Mouse (Mus musculus): Measurements from ENCODE around the gene Asna1. TPM values are rescaled to one million over a fixed set of nuclear protein-coding genes. Genes with fewer than 3 reads are reported as not detected.

Asna1 gene
- total RNA-seq, 2 experiments from 2014 or later: 106 to 107 TPM

GRCm38 (mm10) chr8:84990349-84990748 is 34.7 kb downstream of the Asna1 start, which contains the start of gene Hook2:
TSS of gene Hook2 (plus strand) at chr8:84990603.
- peak; percentile 98 for DNase-seq
- intact Hi-C loops (cut with DNase I): no loop called here

GRCm38 (mm10) chr8:84989810-84990209 is 35.3 kb downstream of the Asna1 start:
- peak; percentile 92 for DNase-seq
- intact Hi-C loops (cut with DNase I): no loop called here

- DNase-seq: peak; percentile 30
- intact Hi-C loops (cut with DNase I): no loop called here
Measured at GRCm38 (mm10) chr8:84989311-84989731, 35.8 kb downstream of the Asna1 start.

GRCm38 (mm10) chr8:84987903-84988302 is 37.2 kb downstream of the Asna1 start:
- intact Hi-C loops (cut with DNase I): no loop called here
- DNase-seq: no peak

GRCm38 (mm10) chr8:84987388-84987787 is 37.7 kb downstream of the Asna1 start:
- DNase-seq: no peak
- intact Hi-C loops (cut with DNase I): no loop called here

- DNase-seq: no peak
- intact Hi-C loops (cut with DNase I): no loop called here
Measured at GRCm38 (mm10) chr8:84986379-84986945, 38.6 kb downstream of the Asna1 start.

- intact Hi-C loops (cut with DNase I): no loop called here
- DNase-seq: peak; percentile 87
Measured at GRCm38 (mm10) chr8:84985684-84986378, 39.2 kb downstream of the Asna1 start.

GRCm38 (mm10) chr8:84985049-84985683 is 39.9 kb downstream of the Asna1 start:
- no peak for DNase-seq
- intact Hi-C loops (cut with DNase I): no loop called here

GRCm38 (mm10) chr8:84984294-84985048 is 40.6 kb downstream of the Asna1 start:
- intact Hi-C loops (cut with DNase I): no loop called here
- DNase-seq: no peak

GRCm38 (mm10) chr8:84982499-84983011 is 42.5 kb downstream of the Asna1 start:
- intact Hi-C loops (cut with DNase I): no loop called here
- DNase-seq: no peak

GRCm38 (mm10) chr8:84981644-84982498 is 43.2 kb downstream of the Asna1 start:
- DNase-seq: no peak

GRCm38 (mm10) chr8:84980622-84981358 is 44.3 kb downstream of the Asna1 start:
- DNase-seq: peak; percentile 83
- intact Hi-C loops (cut with DNase I): no loop called here

More at GRCm38 (mm10) chr8:84981644-84982498, 43.2 kb downstream of the Asna1 start:
- intact Hi-C loops (cut with DNase I): no loop called here

GRCm38 (mm10) chr8:84979599-84980421 is 45.3 kb downstream of the Asna1 start:
- intact Hi-C loops (cut with DNase I): no loop called here
- peak; percentile 88 for DNase-seq

GRCm38 (mm10) chr8:84978248-84978940 is 46.7 kb downstream of the Asna1 start, which contains the start of gene Junb:
TSS of gene Junb (minus strand) at chr8:84978718.
- intact Hi-C loops (cut with DNase I): no loop called here
- DNase-seq: peak; percentile 78

GRCm38 (mm10) chr8:84977435-84978247 is 47.4 kb downstream of the Asna1 start:
- peak; percentile 46 for DNase-seq
- intact Hi-C loops (cut with DNase I): no loop called here

GRCm38 (mm10) chr8:84976763-84977434 is 48.2 kb downstream of the Asna1 start:
- no peak for DNase-seq
- intact Hi-C loops (cut with DNase I): no loop called here

Measured in left cerebral cortex, postnatal 4 days (tissue).